Mouse (Mus musculus) embryonic fibroblast, embryonic 13.5 days (primary cell): ENCODE data around the gene Eng.

Experiments
- CTCF ChIP-seq: IDR thresholded peaks from 2 replicates; pipeline ENCODE4 v1.5.1; 2011; ENCODE audit warnings: mild to moderate bottlenecking, control low read depth, low read length, moderate library complexity, borderline replicate concordance; ENCODE audit not compliant: insufficient read depth
- POLR2A ChIP-seq: IDR thresholded peaks from 2 replicates; pipeline ENCODE4 v1.6.1; 2011; ENCODE audit warnings: low read depth, mild to moderate bottlenecking, control low read depth, low read length, moderate library complexity

GRCm38 (mm10) chr2:32682721-32683417 lies 36.5 kb downstream of the Eng start:
- TF ChIP-seq CTCF = no peak
- TF ChIP-seq POLR2A = no peak
